Mouse (Mus musculus) kidney, embryonic 16.5 days (tissue): ENCODE measurements around the gene Cx3cr1. TPM values are rescaled to one million over a fixed set of nuclear protein-coding genes. Genes with fewer than 3 reads are reported as not detected.

Experiments
- ATAC-seq: fragments of 200-750 bp; cut with Nextera tagmentation; 2 replicates; pipeline ENCODE4 v1.8.0; 2017; ENCODE audit warnings: moderate TSS enrichment; ENCODE audit not compliant: low FRiP score, low TSS enrichment
- H3K27ac ChIP-seq: fragments of 300-500 bp; sonication (generic); 2 replicates; pipeline ENCODE4 v1.5.1; 2014; ENCODE audit warnings: low read length
- H3K27me3 ChIP-seq: fragments of 300-500 bp; sonication (generic); 2 replicates; pipeline ENCODE4 v1.6.1; 2014; ENCODE audit warnings: low read length, control low read depth, mixed read lengths; ENCODE audit not compliant: insufficient read depth
- H3K36me3 ChIP-seq: fragments of 300-500 bp; sonication (generic); 2 replicates; pipeline ENCODE4 v1.6.1; 2014; ENCODE audit warnings: low read length, control low read depth, mixed read lengths; ENCODE audit not compliant: insufficient read depth
- H3K4me1 ChIP-seq: fragments of 300-500 bp; sonication (generic); 2 replicates; pipeline ENCODE4 v1.6.1; 2014; ENCODE audit warnings: low read length, control low read depth, mixed read lengths; ENCODE audit not compliant: insufficient read depth
- H3K4me2 ChIP-seq: fragments of 300-500 bp; sonication (generic); replicated peaks from 2 replicates; pipeline ENCODE4 v1.6.1; 2014; ENCODE audit warnings: low read depth, low read length
- H3K4me3 ChIP-seq: fragments of 300-500 bp; sonication (generic); 2 replicates; pipeline ENCODE4 v1.5.1; 2014; ENCODE audit warnings: mild to moderate bottlenecking, low read length
- H3K9ac ChIP-seq: fragments of 300-500 bp; sonication (generic); replicated peaks from 2 replicates; pipeline ENCODE4 v1.6.1; 2014; ENCODE audit warnings: low read length
- H3K9me3 ChIP-seq: fragments of 300-500 bp; sonication (generic); 2 replicates; pipeline ENCODE4 v1.6.1; 2016; ENCODE audit warnings: low read length, control low read depth
- WGBS: fragments of 180-500 bp; shearing (Covaris S2); extraction: QIAGEN DNeasy Blood & Tissue Kit; methylation state at CpG from one replicate; pipeline ENCODE4 v1.1.7; 2014; 5-methylcytosine and 5-hydroxymethylcytosine counted together
- polyA plus RNA-seq: library from polyadenylated mRNA; unstranded; fragments of >200 nt; fragmentation: Nextera tagmentation; extraction: Ambion mirVana; gene quantifications from 2 replicates; pipeline ENCODE4 v1.2.1, GENCODE M21; 2015

The Cx3cr1 gene
- polyA plus RNA-seq, 1 experiment from 2014 or later: 5.3 TPM

- H3K4me2 ChIP-seq: no peak overlapping the region
- no peaks in the 10 kb centered on the region for H3K9me3 ChIP-seq
- H3K27me3 ChIP-seq: no peaks in the 10 kb centered on the region
- no peak overlapping the region for H3K4me3 ChIP-seq
- 82% methylated on average over 5 of the region's 5 CpGs for WGBS
- H3K9ac ChIP-seq: no peak overlapping the region
- H3K36me3 ChIP-seq: peaks cover 27% of the 10 kb centered on the region
- no peak for ATAC-seq
- peaks cover 40% of the 10 kb centered on the region for H3K4me1 ChIP-seq
- H3K27ac ChIP-seq: no peak overlapping the region
These were observed 95.1 kb downstream of the Cx3cr1 start for GRCm38 (mm10) chr9:119974609-119975008.

- H3K27ac ChIP-seq: no peak overlapping the region
- H3K4me3 ChIP-seq: no peak overlapping the region
- 93% methylated on average over 27 of the region's 27 CpGs for WGBS
- no peak for ATAC-seq
- H3K27me3 ChIP-seq: no peaks in the 10 kb centered on the region
- peaks cover 39% of the 10 kb centered on the region for H3K4me1 ChIP-seq
- H3K9me3 ChIP-seq: no peaks in the 10 kb centered on the region
- no peak overlapping the region for H3K9ac ChIP-seq
- peaks cover 27% of the 10 kb centered on the region for H3K36me3 ChIP-seq
- no peak overlapping the region for H3K4me2 ChIP-seq
These were observed 95.7 kb downstream of the Cx3cr1 start for GRCm38 (mm10) chr9:119973869-119974520.

DNA sequence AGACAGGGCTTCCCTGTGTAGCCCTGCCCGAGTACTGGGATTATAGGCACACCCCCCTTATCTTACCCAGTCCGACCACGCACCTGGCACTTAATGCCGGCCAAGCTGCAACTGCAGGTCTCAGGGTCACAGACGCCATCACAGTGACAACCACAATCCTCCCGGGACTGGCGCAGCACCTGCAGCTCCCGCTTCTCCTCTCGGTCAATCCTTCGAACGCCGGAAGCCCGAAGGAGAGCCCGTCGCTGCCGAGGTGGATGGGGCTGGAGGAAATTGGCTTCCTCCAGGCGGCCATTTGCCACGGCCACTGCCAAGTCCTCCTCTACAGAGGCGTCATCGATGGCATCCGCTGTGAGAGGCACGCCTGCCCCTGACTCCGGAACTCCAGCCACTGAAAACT, 96.4 kb downstream of the Cx3cr1 start:
- H3K9ac ChIP-seq: no peak overlapping the region
- 95% methylated on average over 23 of the region's 23 CpGs for WGBS
- peaks cover 32% of the 10 kb centered on the region for H3K4me1 ChIP-seq
- no peak overlapping the region for H3K4me3 ChIP-seq
- no peak overlapping the region for H3K27ac ChIP-seq
- H3K36me3 ChIP-seq: peaks cover 27% of the 10 kb centered on the region
- no peak for ATAC-seq
- H3K4me2 ChIP-seq: no peak overlapping the region
- no peaks in the 10 kb centered on the region for H3K27me3 ChIP-seq
- no peaks in the 10 kb centered on the region for H3K9me3 ChIP-seq

GRCm38 (mm10) chr9:119972582-119972981, 97.1 kb downstream of the Cx3cr1 start:
- Histone ChIP-seq H3K9me3 (no peaks in the 10 kb centered on the region), H3K27ac (no peak overlapping the region), H3K4me3 (no peak overlapping the region), H3K36me3 (peaks cover 27% of the 10 kb centered on the region), H3K4me2 (no peak overlapping the region), H3K9ac (no peak overlapping the region), H3K4me1 (peaks cover 25% of the 10 kb centered on the region), H3K27me3 (no peaks in the 10 kb centered on the region)
- ATAC-seq: no peak
- WGBS: 79% methylated on average over 12 of the region's 12 CpGs

DNA sequence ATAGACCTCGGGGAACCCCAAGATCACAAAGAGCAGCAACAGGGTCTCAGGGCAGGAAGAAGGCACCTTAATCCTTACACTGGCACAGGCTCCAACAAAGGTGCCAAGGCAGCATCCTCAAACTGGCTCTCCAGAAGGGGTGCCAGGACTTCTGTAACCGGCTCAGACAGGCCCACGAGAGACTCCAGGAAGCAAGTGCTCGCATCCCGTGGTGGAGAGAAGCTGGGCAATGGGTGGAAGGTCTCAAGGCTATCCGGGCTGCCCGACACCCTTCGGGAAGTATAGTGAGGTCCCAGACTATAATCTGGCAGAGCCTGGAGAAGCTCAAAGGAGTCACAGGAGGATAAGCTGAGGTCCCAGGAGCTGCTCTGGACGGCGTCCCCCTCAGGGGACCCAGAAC, 97.5 kb downstream of the Cx3cr1 start:
- H3K4me2 ChIP-seq: no peak overlapping the region
- H3K27me3 ChIP-seq: no peaks in the 10 kb centered on the region
- 93% methylated on average over 10 of the region's 10 CpGs for WGBS
- no peak overlapping the region for H3K9ac ChIP-seq
- peaks cover 21% of the 10 kb centered on the region for H3K4me1 ChIP-seq
- peaks cover 27% of the 10 kb centered on the region for H3K36me3 ChIP-seq
- H3K27ac ChIP-seq: no peak overlapping the region
- no peak overlapping the region for H3K4me3 ChIP-seq
- H3K9me3 ChIP-seq: no peaks in the 10 kb centered on the region
- ATAC-seq: no peak

DNA sequence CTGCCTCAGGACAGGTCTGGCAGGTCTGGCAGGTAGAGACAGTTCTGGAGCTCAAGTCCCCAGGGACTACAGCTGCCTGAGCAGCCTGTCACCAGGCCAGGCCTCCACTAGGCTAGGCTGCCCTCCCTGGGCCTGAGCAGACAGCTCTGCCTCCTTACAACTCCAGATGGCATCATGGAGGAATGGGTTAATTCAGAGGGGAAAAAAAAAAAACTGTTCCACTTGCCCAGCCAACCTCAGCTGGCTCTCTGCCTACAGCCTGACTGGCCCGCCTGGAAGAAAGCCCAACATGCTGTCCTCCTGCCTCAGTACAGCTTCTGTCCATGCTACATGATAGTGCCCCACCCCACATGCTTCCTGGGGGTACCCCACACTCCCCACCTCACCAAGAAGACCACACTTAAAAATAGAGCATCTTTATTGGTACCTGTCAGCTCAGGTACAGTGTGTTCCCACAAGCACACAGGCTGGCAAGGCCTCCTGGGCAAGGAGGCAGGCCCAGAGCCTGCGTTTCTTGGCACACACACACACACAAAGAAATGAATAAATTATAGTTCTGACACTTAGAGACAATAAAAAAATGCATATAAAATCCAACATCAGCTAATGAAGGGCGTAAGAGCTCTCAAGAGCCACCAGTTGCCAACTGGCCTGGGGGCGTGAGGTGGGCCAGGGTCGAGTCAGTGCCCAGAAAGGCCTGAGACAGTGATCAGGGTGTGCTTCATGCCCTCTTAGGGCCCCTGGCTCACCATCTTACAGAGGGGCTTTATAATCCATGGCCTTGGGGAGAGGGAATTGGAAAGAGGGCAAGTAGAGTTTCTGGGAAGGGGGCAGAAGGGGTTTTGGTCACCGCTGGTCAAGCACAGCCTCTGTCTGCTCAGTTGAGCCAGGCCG, 98.7 kb downstream of the Cx3cr1 start:
- WGBS: 79% methylated on average over 7 of the region's 7 CpGs
- ATAC-seq: 0 out of 2 replicates have a peak, but pooled peaks have one; percentile 58
- H3K27me3 ChIP-seq: no peaks in the 10 kb centered on the region
- 0 out of 2 replicates have a peak, but pooled peaks cover 11% of the 10 kb centered on the region for H3K4me1 ChIP-seq
- H3K9ac ChIP-seq: no peak overlapping the region
- H3K27ac ChIP-seq: no peak overlapping the region
- H3K36me3 ChIP-seq: peaks cover 27% of the 10 kb centered on the region
- H3K4me3 ChIP-seq: no peak overlapping the region
- no peak overlapping the region for H3K4me2 ChIP-seq
- H3K9me3 ChIP-seq: no peaks in the 10 kb centered on the region

DNA sequence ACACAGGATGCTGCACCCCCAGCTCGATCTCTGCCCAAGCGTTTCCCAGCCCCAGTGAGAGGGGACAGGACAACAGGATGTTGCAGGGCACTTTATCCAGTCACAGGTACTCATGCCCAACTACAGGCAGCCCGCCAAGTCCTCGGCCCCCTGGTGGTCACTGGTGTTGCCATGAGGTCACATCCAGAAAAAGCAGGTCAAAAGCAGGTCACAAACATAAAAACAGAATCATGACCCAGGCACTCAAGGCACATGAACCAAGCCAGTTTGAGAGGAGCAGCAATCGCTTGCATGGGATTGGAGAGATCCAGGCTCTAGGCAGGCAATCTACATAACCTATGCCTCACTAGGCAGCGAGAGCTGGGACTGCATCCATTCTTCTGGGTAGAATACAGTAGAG, 99.5 kb downstream of the Cx3cr1 start:
- H3K9me3 ChIP-seq: no peaks in the 10 kb centered on the region
- H3K4me2 ChIP-seq: no peak overlapping the region
- H3K36me3 ChIP-seq: peaks cover 27% of the 10 kb centered on the region
- H3K27ac ChIP-seq: no peak overlapping the region
- H3K27me3 ChIP-seq: no peaks in the 10 kb centered on the region
- no peak overlapping the region for H3K9ac ChIP-seq
- 0 out of 2 replicates have a peak, but pooled peaks have one; percentile 7 for ATAC-seq
- no peak overlapping the region for H3K4me3 ChIP-seq
- WGBS: 39% methylated on average over 6 of the region's 6 CpGs
- 0 out of 2 replicates have a peak, but pooled peaks cover 11% of the 10 kb centered on the region for H3K4me1 ChIP-seq

DNA sequence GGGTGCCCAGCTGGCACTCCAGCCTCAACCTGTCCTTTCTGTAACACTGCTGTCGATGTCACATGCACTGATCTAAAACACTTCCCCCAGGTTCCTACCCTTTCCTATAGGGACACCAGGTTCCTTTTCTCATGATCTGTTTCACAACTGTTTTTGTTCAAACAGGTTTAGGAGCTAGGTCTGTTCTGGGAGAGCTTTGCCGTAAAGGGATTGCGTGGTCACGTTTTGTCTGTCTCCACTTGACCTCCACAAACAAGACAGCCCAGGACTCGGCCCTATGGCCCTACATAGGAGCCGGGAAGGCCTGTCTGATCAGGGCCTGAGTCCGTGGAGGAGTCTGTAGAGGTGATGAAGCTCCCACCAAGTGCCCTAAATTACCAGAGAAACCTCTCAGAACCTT, 99.9 kb downstream of the Cx3cr1 start:
- Histone ChIP-seq H3K27ac (no peak overlapping the region), H3K27me3 (no peaks in the 10 kb centered on the region), H3K9me3 (no peaks in the 10 kb centered on the region), H3K9ac (no peak overlapping the region), H3K4me1 (0 out of 2 replicates have a peak, but pooled peaks cover 11% of the 10 kb centered on the region), H3K36me3 (peaks cover 27% of the 10 kb centered on the region), H3K4me2 (no peak overlapping the region), H3K4me3 (no peak overlapping the region)
- ATAC-seq: no peak
- WGBS: 72% methylated on average over 7 of the region's 7 CpGs

- Histone ChIP-seq H3K4me1 (peaks cover 25% of the 10 kb centered on the region), H3K9ac (no peak overlapping the region), H3K9me3 (no peaks in the 10 kb centered on the region), H3K36me3 (no peaks in the 10 kb centered on the region), H3K4me3 (no peak overlapping the region), H3K27ac (no peak overlapping the region), H3K27me3 (no peaks in the 10 kb centered on the region), H3K4me2 (no peak overlapping the region)
- WGBS: 86% methylated on average over 26 of the region's 26 CpGs
- no peak for ATAC-seq
These were observed 103.3 kb downstream of the Cx3cr1 start for GRCm38 (mm10) chr9:119966221-119966910.
